Mouse (Mus musculus) forelimb bud, embryonic 11.5 days (tissue): ENCODE measurements at regions not wholly inside any gene's neighbourhood (a gene's known extent, or its start where the extent isn't known, plus 50 kb on each side); places are given as distances from the start of the nearest gene placed in this dataset.
A peak's percentile ranks its signal among the peaks of the same experiment; 100 is the strongest.

Source experiments
- DNase-seq: peaks from one replicate; pipeline ENCODE4 v3.0.0-alpha.2; 2012; ENCODE audit warnings: low read depth, low spot score

- no peak for DNase-seq
Measured at GRCm38 (mm10) chr4:153542631-153543031, 60.0 kb upstream of the Ajap1 start.

GRCm38 (mm10) chr4:153543900-153544648 lies 61.5 kb upstream of the Ajap1 start:
- no peak for DNase-seq

GRCm38 (mm10) chr4:153546709-153547108 lies 64.1 kb upstream of the Ajap1 start:
- no peak for DNase-seq

GRCm38 (mm10) chr4:153547111-153547510 lies 64.5 kb upstream of the Ajap1 start:
- DNase-seq, result no peak

- no peak for DNase-seq
Measured at GRCm38 (mm10) chr4:153547871-153548270, 65.3 kb upstream of the Ajap1 start.

GRCm38 (mm10) chr4:153551291-153551690 lies 68.7 kb upstream of the Ajap1 start:
- DNase-seq, result no peak

GRCm38 (mm10) chr4:153552483-153552882 lies 69.9 kb upstream of the Ajap1 start:
- DNase-seq, result no peak

GRCm38 (mm10) chr4:153557812-153558608 lies 75.4 kb upstream of the Ajap1 start:
- DNase-seq, result no peak

- DNase-seq, result no peak
Measured at GRCm38 (mm10) chr4:153559568-153559967, 77.0 kb upstream of the Ajap1 start.

GRCm38 (mm10) chr4:153560193-153560592 lies 77.6 kb upstream of the Ajap1 start:
- DNase-seq, result no peak

- no peak for DNase-seq
Measured at GRCm38 (mm10) chr4:153560956-153561355, 78.3 kb upstream of the Ajap1 start.

GRCm38 (mm10) chr4:153561991-153562390 lies 79.4 kb upstream of the Ajap1 start:
- no peak for DNase-seq

- no peak for DNase-seq
Measured at GRCm38 (mm10) chr4:153567329-153567973, 84.8 kb upstream of the Ajap1 start.

GRCm38 (mm10) chr4:153573180-153573769 lies 90.7 kb upstream of the Ajap1 start:
- no peak for DNase-seq

- peak; percentile 36 for DNase-seq
Measured at GRCm38 (mm10) chr4:153593291-153593690, 110.7 kb upstream of the Ajap1 start.

- DNase-seq, result no peak
Measured at GRCm38 (mm10) chr4:153599794-153600370, 117.3 kb upstream of the Ajap1 start.

GRCm38 (mm10) chr4:153602496-153602895 lies 119.9 kb upstream of the Ajap1 start:
- DNase-seq, result no peak

GRCm38 (mm10) chr4:153603056-153603840 lies 120.6 kb upstream of the Ajap1 start:
- no peak for DNase-seq

GRCm38 (mm10) chr4:153603936-153604335 lies 121.3 kb upstream of the Ajap1 start:
- DNase-seq, result no peak

GRCm38 (mm10) chr4:153604695-153605485 lies 122.3 kb upstream of the Ajap1 start:
- no peak for DNase-seq
